Mouse (Mus musculus) embryonic stem cell, embryonic (primary cell): ENCODE data around the gene Hspb7.

Experiments
- CTCF ChIA-PET, 4 experiments: fragments of 300-600 bp in 2 of 4; fragments of 350-600 bp in 2 of 4; sonication (Branson Sonifier 250); formaldehyde crosslinking; loops; one replicate each; lab custom pipeline; 2022; ENCODE audit warnings: inconsistent platforms in 2 of 4; lab: Charles Lee
- POLR2A ChIA-PET, 4 experiments: fragments of 300-600 bp in 2 of 4; fragments of 350-600 bp in 2 of 4; sonication (Branson Sonifier 250); formaldehyde crosslinking; loops; one replicate each; lab custom pipeline; 2022; ENCODE audit warnings: antibody characterized with exemption in 4 of 4, inconsistent platforms in 1 of 4; lab: Charles Lee

The Hspb7 gene

GRCm38 (mm10) chr4:141420192-141420829, at the start of gene Hspb7:
Hspb7 (plus strand) TSS chr4:141420779.
- ChIA-PET CTCF (interaction anchor here (0.7 to 3.6 kb wide), 15 partner anchors 9 to 669 kb away, joined by 3 to 21 read pairs (median 5); no protein-coding TSS in a partner anchor), POLR2A (interaction anchor here in 3 of 4 experiments (0.6 to 11.8 kb wide), 30 partner anchors 8 to 374 kb away, joined by 3 to 342 read pairs (median 4); partner anchors contain the start of gene Casp9 (in 1 of the 3))

- ChIA-PET POLR2A (interaction anchor here in 3 of 4 experiments (0.5 to 1.5 kb wide), 7 partner anchors 10 to 252 kb away, joined by 3 to 7 read pairs (median 4); partner anchors contain the start of gene Tmem82 (in 1 of the 3)), CTCF (interaction anchor here in 3 of 4 experiments (1.0 to 1.4 kb wide), 3 partner anchors 10 to 39 kb away, joined by 3 to 6 read pairs (median 3); no protein-coding TSS in a partner anchor)
Observed at GRCm38 (mm10) chr4:141372426-141372825, 48.2 kb upstream of the Hspb7 start.

- CTCF ChIA-PET, result interaction anchor here in 2 of 4 experiments (0.9 to 1.2 kb wide), 2 partner anchors 19 kb away, joined by 3 read pairs; no protein-coding TSS in a partner anchor
- POLR2A ChIA-PET, result interaction anchor here in 1 of 4 experiments (1.5 kb wide), 1 partner anchor 15 kb away, joined by 3 read pairs; no protein-coding TSS in a partner anchor
Observed at GRCm38 (mm10) chr4:141379674-141380073, 40.9 kb upstream of the Hspb7 start.

GRCm38 (mm10) chr4:141382406-141382805, 38.2 kb upstream of the Hspb7 start:
- ChIA-PET CTCF (interaction anchor here in 3 of 4 experiments (0.5 to 2.2 kb wide), 36 partner anchors 9 to 601 kb away, joined by 3 to 14 read pairs (median 3); partner anchors contain the start of genes Hspb7 (in 1 of the 3) and Szrd1 (in 1 of the 3)), POLR2A (interaction anchor here in 3 of 4 experiments (0.8 to 3.7 kb wide), 15 partner anchors 10 to 193 kb away, joined by 3 to 25 read pairs (median 3); partner anchors contain the start of gene Clcnka (in 1 of the 3))

GRCm38 (mm10) chr4:141385275-141385674, 35.3 kb upstream of the Hspb7 start:
- ChIA-PET CTCF (interaction anchor here (0.6 to 1.4 kb wide), 23 partner anchors 13 to 446 kb away, joined by 3 to 8 read pairs (median 3); partner anchors contain the start of genes Clcnka (in 1 of the 4) and Fam131c (in 1 of the 4)), POLR2A (interaction anchor here in 2 of 4 experiments (0.7 to 3.7 kb wide), 6 partner anchors 41 to 238 kb away, joined by 3 to 25 read pairs (median 3); no protein-coding TSS in a partner anchor)

GRCm38 (mm10) chr4:141386150-141386549, 34.4 kb upstream of the Hspb7 start:
- CTCF ChIA-PET, result interaction anchor here (0.6 to 1.0 kb wide), 7 partner anchors 18 to 248 kb away, joined by 3 to 5 read pairs (median 3); partner anchors contain the start of gene Tmem82 (in 1 of the 4)

GRCm38 (mm10) chr4:141387093-141387784, 33.3 kb upstream of the Hspb7 start:
- POLR2A ChIA-PET, result interaction anchor here in 3 of 4 experiments (0.6 to 2.0 kb wide), 11 partner anchors 19 to 189 kb away, joined by 3 to 9 read pairs (median 4); partner anchors contain the start of gene Fam131c (in 1 of the 3)
- CTCF ChIA-PET, result interaction anchor here (0.5 to 3.4 kb wide), 66 partner anchors 9 to 1994 kb away, joined by 3 to 33 read pairs (median 4); partner anchors contain the start of genes Clcnka (in 3 of the 4) and Slc25a34 (in 1 of the 4)

More at GRCm38 (mm10) chr4:141386150-141386549, 34.4 kb upstream of the Hspb7 start:
- POLR2A ChIA-PET, result interaction anchor here in 1 of 4 experiments (1.1 kb wide), 1 partner anchor 187 kb away, joined by 3 read pairs; no protein-coding TSS in a partner anchor

- ChIA-PET POLR2A (interaction anchor here in 3 of 4 experiments (0.6 to 2.0 kb wide), 12 partner anchors 10 to 189 kb away, joined by 3 to 9 read pairs (median 4); partner anchors contain the start of genes Clcnka (in 1 of the 3) and Fam131c (in 1 of the 3)), CTCF (interaction anchor here (0.5 to 3.4 kb wide), 67 partner anchors 8 to 1583 kb away, joined by 3 to 33 read pairs (median 3); partner anchors contain the start of genes Clcnka (in 3 of the 4) and Slc25a34 (in 1 of the 4))
Observed at GRCm38 (mm10) chr4:141387933-141388332, 32.6 kb upstream of the Hspb7 start.

- POLR2A ChIA-PET, result interaction anchor here (0.5 to 2.1 kb wide), 29 partner anchors 9 to 688 kb away, joined by 3 to 9 read pairs (median 3); partner anchors contain the start of gene Clcnka (in 1 of the 4)
Observed at GRCm38 (mm10) chr4:141389366-141390150, 31.0 kb upstream of the Hspb7 start.

GRCm38 (mm10) chr4:141391293-141391692, 29.3 kb upstream of the Hspb7 start:
- CTCF ChIA-PET, result no interaction called here
- POLR2A ChIA-PET, result interaction anchor here in 1 of 4 experiments (1.0 to 1.2 kb wide), 2 partner anchors 9 to 371 kb away, joined by 3 read pairs; no protein-coding TSS in a partner anchor

More at GRCm38 (mm10) chr4:141389366-141390150, 31.0 kb upstream of the Hspb7 start:
- CTCF ChIA-PET, result interaction anchor here (0.5 to 3.4 kb wide), 15 partner anchors 10 to 1110 kb away, joined by 3 to 33 read pairs (median 4); no protein-coding TSS in a partner anchor

GRCm38 (mm10) chr4:141394751-141395150, 25.8 kb upstream of the Hspb7 start:
- CTCF ChIA-PET, result interaction anchor here in 3 of 4 experiments (0.8 to 1.5 kb wide), 9 partner anchors 10 to 122 kb away, joined by 3 to 4 read pairs (median 3); no protein-coding TSS in a partner anchor

GRCm38 (mm10) chr4:141397861-141398260, 22.7 kb upstream of the Hspb7 start:
- POLR2A ChIA-PET, result interaction anchor here in 3 of 4 experiments (0.6 to 2.6 kb wide), 13 partner anchors 9 to 247 kb away, joined by 3 to 9 read pairs (median 3); no protein-coding TSS in a partner anchor
- CTCF ChIA-PET, result interaction anchor here (0.6 to 3.7 kb wide), 10 partner anchors 10 to 115 kb away, joined by 3 to 17 read pairs (median 5); no protein-coding TSS in a partner anchor

More at GRCm38 (mm10) chr4:141394751-141395150, 25.8 kb upstream of the Hspb7 start:
- POLR2A ChIA-PET, result interaction anchor here in 3 of 4 experiments (0.6 to 2.8 kb wide), 14 partner anchors 9 to 178 kb away, joined by 3 to 10 read pairs (median 4); no protein-coding TSS in a partner anchor

- ChIA-PET POLR2A (interaction anchor here (0.6 to 2.6 kb wide), 11 partner anchors 9 to 246 kb away, joined by 3 to 9 read pairs (median 3); no protein-coding TSS in a partner anchor), CTCF (interaction anchor here (0.5 to 3.7 kb wide), 13 partner anchors 11 to 154 kb away, joined by 3 to 17 read pairs (median 5); no protein-coding TSS in a partner anchor)
Observed at GRCm38 (mm10) chr4:141398545-141398944, 22.0 kb upstream of the Hspb7 start, which contains the start of gene Clcnka. Clcnka (minus strand) TSS chr4:141398724.

GRCm38 (mm10) chr4:141400171-141400570, 20.4 kb upstream of the Hspb7 start:
- ChIA-PET POLR2A (interaction anchor here in 3 of 4 experiments (0.6 to 2.7 kb wide), 8 partner anchors 10 to 1567 kb away, joined by 3 to 6 read pairs (median 4); no protein-coding TSS in a partner anchor), CTCF (interaction anchor here in 3 of 4 experiments (0.6 to 3.7 kb wide), 11 partner anchors 10 to 233 kb away, joined by 3 to 17 read pairs (median 5); no protein-coding TSS in a partner anchor)

- CTCF ChIA-PET, result interaction anchor here (0.5 to 8.1 kb wide), 49 partner anchors 9 to 284 kb away, joined by 3 to 82 read pairs (median 4); partner anchors contain the start of gene Srarp (in 2 of the 4)
- POLR2A ChIA-PET, result interaction anchor here in 3 of 4 experiments (0.9 to 7.9 kb wide), 30 partner anchors 10 to 172 kb away, joined by 3 to 65 read pairs (median 5); partner anchors contain the start of gene Hspb7 (in 2 of the 3)
Observed at GRCm38 (mm10) chr4:141404518-141405313, 15.9 kb upstream of the Hspb7 start.
